22 mouse cellular contexts compared by ENCODE assay signal in genomic region chr1:189127367-189127766, GRCm38 (mm10).
A peak's percentile ranks its signal among the peaks of the same experiment; 100 is the strongest.
DNase-seq lines count a peak whose midpoint lies in the region; ATAC-seq lines count a peak whose summit lies in the region.
"Had no signal": no experiment of that assay in that cellular context is flagged by ENCODE, and none has a peak within 500 bp of the region (broad histone marks: within the 10 kb centered on the region; RNA-seq: fewer than 3 reads in every experiment).

No protein-coding gene starts in this region.

- H3K27ac ChIP-seq in hindbrain, embryonic 10.5 days = peak overlapping the region; percentile 80
- H3K27ac ChIP-seq in hindbrain, embryonic 16.5 days (ENCODE audit: low read depth, low read length) = no peak overlapping the region
- H3K27ac ChIP-seq in midbrain, embryonic 12.5 days (replicated peaks) = no peak overlapping the region
- no peak overlapping the region for H3K27ac ChIP-seq in midbrain, embryonic 15.5 days
- H3K27ac ChIP-seq: heart, embryonic 15.5 days; limb, embryonic 10.5 days; liver, embryonic 15.5 days had no signal

- no peak for ATAC-seq in hindbrain, embryonic 16.5 days
- ATAC-seq in midbrain, embryonic 12.5 days (ENCODE audit: low FRiP score, low read depth) = peak; percentile 62; the same call in 1 of the 2 replicates
- ATAC-seq in midbrain, embryonic 15.5 days (replicated peaks) = no peak
- ATAC-seq: inflammation-experienced regulatory T-cells, adult 6 months had no signal

- H3K9me3 ChIP-seq in hindbrain, embryonic 10.5 days = peaks cover 4% of the 10 kb centered on the region; the same call in 1 of the 2 replicates
- H3K9me3 ChIP-seq in hindbrain, embryonic 16.5 days (ENCODE audit: control insufficient read depth, low read length) = peaks cover 4% of the 10 kb centered on the region; the same call in 1 of the 2 replicates
- no peaks in the 10 kb centered on the region for H3K9me3 ChIP-seq in midbrain, embryonic 12.5 days
- no peaks in the 10 kb centered on the region for H3K9me3 ChIP-seq in midbrain, embryonic 15.5 days
- H3K9me3 ChIP-seq: heart, embryonic 15.5 days; limb, embryonic 10.5 days; liver, embryonic 15.5 days had no signal

- H3K36me3 ChIP-seq in hindbrain, embryonic 10.5 days = no peaks in the 10 kb centered on the region
- no peaks in the 10 kb centered on the region for H3K36me3 ChIP-seq in hindbrain, embryonic 16.5 days (ENCODE audit: control insufficient read depth, insufficient read depth, low read length)
- no peaks in the 10 kb centered on the region for H3K36me3 ChIP-seq in midbrain, embryonic 12.5 days
- no peaks in the 10 kb centered on the region for H3K36me3 ChIP-seq in midbrain, embryonic 15.5 days (replicated peaks)
- H3K36me3 ChIP-seq: heart, embryonic 15.5 days; limb, embryonic 10.5 days; liver, embryonic 15.5 days had no signal

- H3K4me3 ChIP-seq in hindbrain, embryonic 10.5 days = 0 out of 2 replicates have a peak overlapping the region, but pooled peaks have one; percentile 3
- H3K4me3 ChIP-seq in hindbrain, embryonic 16.5 days (ENCODE audit: low read length) = no peak overlapping the region
- H3K4me3 ChIP-seq in midbrain, embryonic 12.5 days = no peak overlapping the region
- H3K4me3 ChIP-seq in midbrain, embryonic 15.5 days = no peak overlapping the region
- H3K4me3 ChIP-seq: heart, embryonic 15.5 days; limb, embryonic 10.5 days; liver, embryonic 15.5 days; myocyte had no signal

- 24% methylated on average over 5 of the region's 5 CpGs for WGBS in hindbrain, embryonic 10.5 days
- 17% methylated on average over 5 of the region's 5 CpGs for WGBS in hindbrain, embryonic 16.5 days
- 9% methylated on average over 5 of the region's 5 CpGs for WGBS in midbrain, embryonic 12.5 days
- WGBS in midbrain, embryonic 15.5 days = 19% methylated on average over 5 of the region's 5 CpGs

- H3K4me1 ChIP-seq in hindbrain, embryonic 10.5 days (replicated peaks) = peaks cover 20% of the 10 kb centered on the region
- H3K4me1 ChIP-seq in hindbrain, embryonic 16.5 days (ENCODE audit: control insufficient read depth, insufficient read depth, low read depth, low read length) = no peaks in the 10 kb centered on the region
- H3K4me1 ChIP-seq in midbrain, embryonic 12.5 days = peaks cover 8% of the 10 kb centered on the region
- H3K4me1 ChIP-seq in midbrain, embryonic 15.5 days = no peaks in the 10 kb centered on the region
- H3K4me1 ChIP-seq: heart, embryonic 15.5 days; liver, embryonic 15.5 days had no signal

- H3K27me3 ChIP-seq in hindbrain, embryonic 10.5 days (ENCODE audit: insufficient read depth, poor library complexity, severe bottlenecking) = no peaks in the 10 kb centered on the region
- no peaks in the 10 kb centered on the region for H3K27me3 ChIP-seq in hindbrain, embryonic 16.5 days (replicated peaks; ENCODE audit: control insufficient read depth, insufficient read depth, low read length)
- no peaks in the 10 kb centered on the region for H3K27me3 ChIP-seq in midbrain, embryonic 12.5 days
- no peaks in the 10 kb centered on the region for H3K27me3 ChIP-seq in midbrain, embryonic 15.5 days (replicated peaks)
- H3K27me3 ChIP-seq: heart, embryonic 15.5 days; liver, embryonic 15.5 days had no signal

- no peak overlapping the region for H3K4me2 ChIP-seq in hindbrain, embryonic 16.5 days (ENCODE audit: low read length)
- no peak overlapping the region for H3K4me2 ChIP-seq in midbrain, embryonic 12.5 days (replicated peaks)
- H3K4me2 ChIP-seq in midbrain, embryonic 15.5 days = no peak overlapping the region
- H3K4me2 ChIP-seq: heart, embryonic 15.5 days; liver, embryonic 15.5 days had no signal

- no peak overlapping the region for H3K9ac ChIP-seq in hindbrain, embryonic 16.5 days (ENCODE audit: low read depth, low read length)
- H3K9ac ChIP-seq in midbrain, embryonic 12.5 days (replicated peaks) = no peak overlapping the region
- no peak overlapping the region for H3K9ac ChIP-seq in midbrain, embryonic 15.5 days
- H3K9ac ChIP-seq: heart, embryonic 15.5 days; liver, embryonic 15.5 days had no signal

- peak; percentile 32 for DNase-seq in embryo, embryonic 10 days (ENCODE audit: low spot score)
- DNase-seq in embryo, embryonic 10.5 days (ENCODE audit: low spot score) = no peak
- peak; percentile 26 for DNase-seq in hindbrain, embryonic 10.5 days (ENCODE audit: low spot score)
- DNase-seq in ZHBTc4 (ENCODE audit: low read depth, low spot score) = peak; percentile 14
- no peak for DNase-seq in cerebellum, adult 11 months
- DNase-seq: adrenal gland, postnatal 25 days; cerebellum, postnatal 10 days; gastrocnemius, postnatal 36 days; heart, postnatal 36 days; kidney, adult 8-10 months; kidney, postnatal 10 days; liver; lung, postnatal 4 days; thymus, postnatal 25 days had no signal

Comparison
In these comparisons a context has a peak if more than half of its experiments do, and no peak if none do; other contexts are left out.
1. DNase-seq: peak in embryo, embryonic 10 days (single experiment), hindbrain, embryonic 10.5 days (single experiment) and ZHBTc4 (single experiment); none in embryo, embryonic 10.5 days (single experiment) and cerebellum, adult 11 months (single experiment).